26 mouse cellular contexts compared by ENCODE assay signal in the genomic region with DNA sequence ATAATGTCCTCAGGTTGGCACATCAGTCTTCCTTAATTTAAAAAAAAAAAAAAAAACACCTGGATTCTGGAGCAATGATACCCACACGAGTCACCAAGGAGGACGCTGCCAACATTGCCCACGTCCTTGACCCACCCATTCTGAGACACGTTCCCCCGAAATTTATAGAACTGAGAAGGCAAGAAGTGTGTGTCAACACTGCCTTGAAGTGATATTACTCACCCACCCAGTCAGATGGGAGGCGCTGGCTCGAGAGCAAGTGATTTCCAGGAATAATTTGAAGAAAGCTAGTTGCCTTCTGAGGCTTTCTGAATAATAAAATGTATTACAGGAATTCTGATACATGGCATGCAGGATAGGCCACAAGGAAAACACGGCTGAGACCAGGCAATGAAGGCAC. TPM values are rescaled to one million over a fixed set of nuclear protein-coding genes. Genes with fewer than 3 reads are reported as not detected.
A peak's percentile ranks its signal among the peaks of the same experiment; 100 is the strongest.
DNase-seq lines count a peak whose midpoint lies in the region; ATAC-seq and TF ChIP-seq lines count a peak whose summit lies in the region.
"Had no signal": no experiment of that assay in that cellular context is flagged by ENCODE, and none has a peak within 500 bp of the region (broad histone marks: within the 10 kb centered on the region; RNA-seq: fewer than 3 reads in every experiment).

No protein-coding gene starts in this region.

- TF ChIP-seq CTCF in liver, postnatal 0 days (IDR thresholded peaks at IDR 0.05; ENCODE audit: low read depth): no peak

- peak overlapping the region; percentile 76; the same call in 1 of the 2 replicates for H3K27ac ChIP-seq in liver, embryonic 13.5 days
- no peak overlapping the region for H3K27ac ChIP-seq in liver, postnatal 0 days (ENCODE audit: low read depth)
- no peak overlapping the region for H3K27ac ChIP-seq in hindbrain, embryonic 10.5 days
- H3K27ac ChIP-seq: embryonic facial prominence, embryonic 12.5 days; heart, adult 2 months; heart, embryonic 15.5 days; hindbrain, embryonic 15.5 days; intestine, embryonic 15.5 days; midbrain, embryonic 10.5 days; neural tube, embryonic 13.5 days; stomach, embryonic 15.5 days had no signal

- H3K9me3 ChIP-seq in liver, embryonic 13.5 days (replicated peaks): no peaks in the 10 kb centered on the region
- H3K9me3 ChIP-seq in liver, postnatal 0 days (ENCODE audit: low read length): no peaks in the 10 kb centered on the region
- 0 out of 2 replicates have a peak, but pooled peaks cover 3% of the 10 kb centered on the region for H3K9me3 ChIP-seq in hindbrain, embryonic 10.5 days
- H3K9me3 ChIP-seq: embryonic facial prominence, embryonic 12.5 days; heart, embryonic 15.5 days; hindbrain, embryonic 15.5 days; intestine, embryonic 15.5 days; midbrain, embryonic 10.5 days; neural tube, embryonic 13.5 days; stomach, embryonic 15.5 days had no signal

- no peak for DNase-seq in liver, embryonic 13.5 days
- no peak for DNase-seq in liver, postnatal 0 days
- peak; percentile 8 for DNase-seq in 3T3-L1 (ENCODE audit: low read depth, low spot score)
- DNase-seq in 416B (ENCODE audit: low read depth): peak; percentile 30
- DNase-seq in adrenal gland, postnatal 25 days: peak; percentile 41
- no peak for DNase-seq in MN1 (ENCODE audit: low spot score)
- DNase-seq in hindbrain, embryonic 10.5 days (ENCODE audit: low spot score): no peak
- DNase-seq: cerebellum, adult 18-20 months; cerebellum, postnatal 14 days; forebrain, postnatal 0 days; gastrocnemius, postnatal 36 days; heart, adult 2 months; heart, postnatal 4 days; kidney, adult 8-10 months; kidney, postnatal 14 days; thymus, postnatal 25 days had no signal

- H3K9ac ChIP-seq in liver, embryonic 13.5 days: no peak overlapping the region
- H3K9ac ChIP-seq in liver, postnatal 0 days (replicated peaks): no peak overlapping the region
- H3K9ac ChIP-seq: embryonic facial prominence, embryonic 12.5 days; forebrain, postnatal 0 days; heart, embryonic 15.5 days; hindbrain, embryonic 15.5 days; intestine, embryonic 15.5 days; liver, embryonic 14.5 days; neural tube, embryonic 13.5 days; stomach, embryonic 15.5 days had no signal

- H3K36me3 ChIP-seq in liver, embryonic 13.5 days: no peaks in the 10 kb centered on the region
- no peaks in the 10 kb centered on the region for H3K36me3 ChIP-seq in liver, postnatal 0 days (replicated peaks; ENCODE audit: insufficient read depth, low read length)
- no peaks in the 10 kb centered on the region for H3K36me3 ChIP-seq in hindbrain, embryonic 10.5 days
- H3K36me3 ChIP-seq: embryonic facial prominence, embryonic 12.5 days; heart, embryonic 15.5 days; hindbrain, embryonic 15.5 days; intestine, embryonic 15.5 days; midbrain, embryonic 10.5 days; neural tube, embryonic 13.5 days; stomach, embryonic 15.5 days had no signal

- H3K4me2 ChIP-seq in liver, embryonic 13.5 days: no peak overlapping the region
- no peak overlapping the region for H3K4me2 ChIP-seq in liver, postnatal 0 days (ENCODE audit: low read depth, low read length)
- H3K4me2 ChIP-seq: embryonic facial prominence, embryonic 12.5 days; heart, embryonic 15.5 days; hindbrain, embryonic 15.5 days; intestine, embryonic 15.5 days; neural tube, embryonic 13.5 days; stomach, embryonic 15.5 days had no signal

- 58% methylated on average over 8 of the region's 8 CpGs for WGBS in liver, embryonic 13.5 days (ENCODE audit: insufficient replicate concordance)
- 71% methylated on average over 8 of the region's 8 CpGs for WGBS in liver, postnatal 0 days (ENCODE audit: insufficient replicate concordance)
- WGBS in hindbrain, embryonic 10.5 days: 91% methylated on average over 8 of the region's 8 CpGs

- no peak overlapping the region for H3K4me3 ChIP-seq in liver, embryonic 13.5 days (replicated peaks)
- no peak overlapping the region for H3K4me3 ChIP-seq in liver, postnatal 0 days (ENCODE audit: low read depth, low read length)
- H3K4me3 ChIP-seq in hindbrain, embryonic 10.5 days: no peak overlapping the region
- H3K4me3 ChIP-seq: embryonic facial prominence, embryonic 12.5 days; heart, adult 2 months; heart, embryonic 15.5 days; hindbrain, embryonic 15.5 days; intestine, embryonic 15.5 days; midbrain, embryonic 10.5 days; myocyte; neural tube, embryonic 13.5 days; stomach, embryonic 15.5 days had no signal

- H3K4me1 ChIP-seq in liver, embryonic 13.5 days (replicated peaks): peaks cover 69% of the 10 kb centered on the region
- H3K4me1 ChIP-seq in liver, postnatal 0 days (ENCODE audit: insufficient read depth): peaks cover 22% of the 10 kb centered on the region
- peaks cover 43% of the 10 kb centered on the region for H3K4me1 ChIP-seq in hindbrain, embryonic 10.5 days (replicated peaks)

- H3K27me3 ChIP-seq in liver, embryonic 13.5 days: no peaks in the 10 kb centered on the region
- no peaks in the 10 kb centered on the region for H3K27me3 ChIP-seq in liver, postnatal 0 days (ENCODE audit: insufficient read depth, low read length)
- H3K27me3 ChIP-seq in hindbrain, embryonic 10.5 days (ENCODE audit: insufficient read depth, poor library complexity, severe bottlenecking): no peaks in the 10 kb centered on the region
- H3K27me3 ChIP-seq: embryonic facial prominence, embryonic 12.5 days; heart, embryonic 15.5 days; hindbrain, embryonic 15.5 days; intestine, embryonic 15.5 days; neural tube, embryonic 13.5 days; stomach, embryonic 15.5 days had no signal

- no peak for TF ChIP-seq EP300 in liver, postnatal 0 days (IDR thresholded peaks at IDR 0.05; ENCODE audit: low read depth)

- no peak for ATAC-seq in liver, embryonic 13.5 days (ENCODE audit: low read depth)
- no peak for ATAC-seq in liver, postnatal 0 days
- ATAC-seq: forebrain, postnatal 0 days; intestine, embryonic 15.5 days; midbrain, embryonic 16.5 days had no signal

RNA-seq across cellular contexts. Expression of a gene that starts 37.6 kb away (rescaled TPM):
- 0.98 and 1.2 TPM in 2 replicates for polyA plus RNA-seq in liver, embryonic 13.5 days (2015; fragmentation: Nextera tagmentation; extraction: Ambion mirVana)
- polyA plus RNA-seq in liver, postnatal 0 days (2015; fragmentation: Nextera tagmentation; extraction: Ambion mirVana): 0.94 and 0.95 TPM in 2 replicates
- 13.6 and 18.7 TPM in 2 replicates for total RNA-seq in adrenal gland, postnatal 25 days (2021)
- polyA plus RNA-seq in hindbrain, embryonic 10.5 days (2016; fragmentation: Nextera tagmentation; extraction: Ambion mirVana): 4.2 and 6.6 TPM in 2 replicates

Comparison
In these comparisons a context has a peak if more than half of its experiments do, and no peak if none do; other contexts are left out.
1. DNase-seq: peak in 3T3-L1 (single experiment), 416B (single experiment) and adrenal gland, postnatal 25 days (single experiment); none in liver, embryonic 13.5 days (single experiment), liver, postnatal 0 days (single experiment), MN1 (single experiment) and hindbrain, embryonic 10.5 days (single experiment).